Comparison of ENCODE assay signal across 8 mouse cellular contexts in genomic region chr17:33684671-33685231, GRCm38 (mm10). TPM values are rescaled to one million over a fixed set of nuclear protein-coding genes. Genes with fewer than 3 reads are reported as not detected.
A peak's percentile ranks its signal among the peaks of the same experiment; 100 is the strongest.
DNase-seq lines count a peak whose midpoint lies in the region; ATAC-seq and TF ChIP-seq lines count a peak whose summit lies in the region.

No protein-coding gene starts in this region.

- H3K4me1 ChIP-seq in hindbrain, embryonic 16.5 days (ENCODE audit: control insufficient read depth, insufficient read depth, low read depth, low read length) = peaks cover 37% of the 10 kb centered on the region

- peak overlapping the region; percentile 91 for H3K27ac ChIP-seq in hindbrain, embryonic 16.5 days (ENCODE audit: low read depth, low read length)
- H3K27ac ChIP-seq in left cerebral cortex, adult 2 months = peak overlapping the region; percentile 92
- H3K27ac ChIP-seq in macrophage = peak overlapping the region; percentile 84

- no peaks in the 10 kb centered on the region for H3K36me3 ChIP-seq in hindbrain, embryonic 16.5 days (ENCODE audit: control insufficient read depth, insufficient read depth, low read length)
- H3K36me3 ChIP-seq in macrophage (ENCODE audit: inconsistent target) = no peaks in the 10 kb centered on the region

- intact Hi-C loops in left cerebral cortex, adult 2 months (cut with DNase I) = loop anchor here (2.0 kb wide), 1 partner anchor 76 kb away; the partner anchor contains the start of gene Rab11b

- under 1% methylated on average over 44 of the region's 44 CpGs for WGBS in hindbrain, embryonic 16.5 days
- WGBS in macrophage (ENCODE audit: missing documents) = under 1% methylated on average over 44 of the region's 44 CpGs

- peak overlapping the region; percentile 91 for H3K4me2 ChIP-seq in hindbrain, embryonic 16.5 days (ENCODE audit: low read length)

- no peaks in the 10 kb centered on the region for H3K9me3 ChIP-seq in hindbrain, embryonic 16.5 days (ENCODE audit: control insufficient read depth, low read length)

- no peaks in the 10 kb centered on the region for H3K27me3 ChIP-seq in hindbrain, embryonic 16.5 days (replicated peaks; ENCODE audit: control insufficient read depth, insufficient read depth, low read length)

- peak overlapping the region; percentile 66 for H3K4me3 ChIP-seq in hindbrain, embryonic 16.5 days (ENCODE audit: low read length)
- peak overlapping the region; percentile 82 for H3K4me3 ChIP-seq in left cerebral cortex, adult 2 months
- peak overlapping the region; percentile 71 for H3K4me3 ChIP-seq in macrophage (ENCODE audit: inconsistent target)

- DNase-seq in T-cell, adult 2 months (ENCODE audit: low spot score) = peak; percentile 81
- peak; percentile 58 for DNase-seq in cerebellum, adult 9-11 months
- DNase-seq in frontal cortex, postnatal 25 days (ENCODE audit: low spot score in 2 of 2) = peak; percentile 62
- peak; percentile 76 to 80 for DNase-seq in left cerebral cortex, adult 2 months (ENCODE audit: extremely low spot score in 1 of 2, low spot score in 2 of 2)
- peak; percentile 81 for DNase-seq in right cerebral cortex, postnatal 25 days
- DNase-seq in yolk sac, embryonic 10.5 days (ENCODE audit: low spot score) = peak; percentile 77

- peaks cover 54% of the 10 kb centered on the region for H3K79me2 ChIP-seq in macrophage (ENCODE audit: inconsistent target)

- TF ChIP-seq CTCF in left cerebral cortex, adult 2 months (IDR thresholded peaks at IDR 0.05) = peak; percentile 56

- peak; percentile 89 for ATAC-seq in hindbrain, embryonic 16.5 days

- H3K9ac ChIP-seq in hindbrain, embryonic 16.5 days (ENCODE audit: low read depth, low read length) = peak overlapping the region; percentile 87

RNA-seq across cellular contexts. Expression of gene Hnrnpm, which starts 1.9 kb away (rescaled TPM):
- 161 and 194 TPM in 2 replicates for polyA plus RNA-seq in hindbrain, embryonic 16.5 days (2015; fragmentation: Nextera tagmentation; extraction: Ambion mirVana)
- total RNA-seq in left cerebral cortex, adult 2 months (2021) = 100 to 1,000 TPM; 137 to 162 TPM
- 1,000 to 10,000 TPM in 2 of 26 experiments, 100 to 1,000 TPM in 24; 632 to 1,038 (median 821) TPM for total RNA-seq in macrophage (2018; cell fraction: chromatin; rRNA removed)
- 100 to 1,000 TPM; 104 to 184 (median 143) TPM for total RNA-seq in macrophage (2018; cell fraction: cytosol; rRNA removed)
- total RNA-seq in macrophage (2018; cell fraction: nucleus; rRNA removed) = 100 to 1,000 TPM; 322 to 672 (median 460) TPM
- polyA plus RNA-seq in macrophage (2018) = 138 to 351 TPM (median 174 TPM) in 3 replicates

RNA-seq across cellular contexts. Expression of gene March2, which starts 33.7 kb away (rescaled TPM):
- polyA plus RNA-seq in hindbrain, embryonic 16.5 days (2015; fragmentation: Nextera tagmentation; extraction: Ambion mirVana) = 82.2 and 84.1 TPM in 2 replicates
- 10 to 100 TPM; 93.2 to 94.9 TPM for total RNA-seq in left cerebral cortex, adult 2 months (2021)
- total RNA-seq in macrophage (2018; cell fraction: chromatin; rRNA removed) = 10 to 100 TPM; 25.1 to 69.7 (median 43.6) TPM
- 10 to 100 TPM; 41.9 to 70.5 (median 52.5) TPM for total RNA-seq in macrophage (2018; cell fraction: cytosol; rRNA removed)
- total RNA-seq in macrophage (2018; cell fraction: nucleus; rRNA removed) = 10 to 100 TPM; 30.6 to 73.3 (median 43.2) TPM
- 31.4 to 62.1 TPM (median 56.3 TPM) in 3 replicates for polyA plus RNA-seq in macrophage (2018)

RNA-seq across cellular contexts. Expression of gene Pram1, which starts 46.9 kb away (rescaled TPM):
- 0.15 and 0.51 TPM in 2 replicates for polyA plus RNA-seq in hindbrain, embryonic 16.5 days (2015; fragmentation: Nextera tagmentation; extraction: Ambion mirVana)
- total RNA-seq in left cerebral cortex, adult 2 months (2021) = under 1 TPM; 0.26 to 0.34 TPM
- 10 to 100 TPM in 3 of 26 experiments, 1 to 10 TPM in 20, under 1 TPM in 2, not detected in 1; 0.75 to 12.3 (median 5.2) TPM for total RNA-seq in macrophage (2018; cell fraction: chromatin; rRNA removed)
- total RNA-seq in macrophage (2018; cell fraction: cytosol; rRNA removed) = 1 to 10 TPM in 25 of 26 experiments, under 1 TPM in 1; 0.76 to 2.4 (median 1.8) TPM
- total RNA-seq in macrophage (2018; cell fraction: nucleus; rRNA removed) = 10 to 100 TPM in 2 of 26 experiments, 1 to 10 TPM in 20, under 1 TPM in 3, not detected in 1; 0.40 to 18.4 (median 3.1) TPM
- polyA plus RNA-seq in macrophage (2018) = 1.7 to 7.1 TPM (median 4.6 TPM) in 3 replicates

RNA-seq across cellular contexts. Expression of gene Zfp414, which starts 55.9 kb away (rescaled TPM):
- 50.9 and 71.0 TPM in 2 replicates for polyA plus RNA-seq in hindbrain, embryonic 16.5 days (2015; fragmentation: Nextera tagmentation; extraction: Ambion mirVana)
- total RNA-seq in left cerebral cortex, adult 2 months (2021) = 10 to 100 TPM; 41.5 to 45.3 TPM
- 10 to 100 TPM in 24 of 26 experiments, 1 to 10 TPM in 2; 6.4 to 64.1 (median 24.9) TPM for total RNA-seq in macrophage (2018; cell fraction: chromatin; rRNA removed)
- 10 to 100 TPM; 16.1 to 37.5 (median 31.0) TPM for total RNA-seq in macrophage (2018; cell fraction: cytosol; rRNA removed)
- 10 to 100 TPM; 11.6 to 84.1 (median 23.0) TPM for total RNA-seq in macrophage (2018; cell fraction: nucleus; rRNA removed)
- polyA plus RNA-seq in macrophage (2018) = 26.9 to 33.2 TPM (median 31.8 TPM) in 3 replicates

Comparison
In these comparisons a context has a peak if more than half of its experiments do, and no peak if none do; other contexts are left out.
1. Peak in every context shown above with its lines: DNase-seq, ATAC-seq, H3K4me3 ChIP-seq and H3K27ac ChIP-seq.